Mouse (Mus musculus): Measurements from ENCODE around the gene Gm3404.
"Not testable (repeated sequence)": the region's sequence is repeated elsewhere in the genome, so short reads cannot be mapped to it uniquely, and the experiment has no call there.

Gene Gm3404

DNA sequence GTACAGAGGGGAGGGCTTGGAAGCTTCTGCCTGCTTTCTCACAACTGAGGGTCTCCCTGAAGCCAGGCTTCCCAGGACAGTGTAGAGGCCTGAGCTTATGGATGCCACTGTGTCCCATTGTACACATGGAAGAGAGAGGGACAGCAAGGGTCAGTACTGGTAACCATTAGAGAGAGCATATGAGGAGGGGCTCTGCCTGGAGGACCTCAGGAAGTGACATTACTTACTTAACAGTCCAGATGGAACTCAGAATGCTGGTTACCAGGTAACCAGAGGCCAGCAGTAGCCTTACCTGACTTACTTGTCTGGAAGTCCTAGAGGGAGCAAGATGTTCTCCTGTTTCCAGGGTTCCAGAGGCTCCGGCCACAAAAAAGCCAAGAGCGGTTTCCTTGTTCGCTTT is at the start of gene Gm3404:
Gene Gm3404, plus strand, starts transcription at position 301 of the 400 bp plus-strand sequence.
- DNase-seq (ENCODE audit: low read depth, low spot score): not testable (repeated sequence)

DNA sequence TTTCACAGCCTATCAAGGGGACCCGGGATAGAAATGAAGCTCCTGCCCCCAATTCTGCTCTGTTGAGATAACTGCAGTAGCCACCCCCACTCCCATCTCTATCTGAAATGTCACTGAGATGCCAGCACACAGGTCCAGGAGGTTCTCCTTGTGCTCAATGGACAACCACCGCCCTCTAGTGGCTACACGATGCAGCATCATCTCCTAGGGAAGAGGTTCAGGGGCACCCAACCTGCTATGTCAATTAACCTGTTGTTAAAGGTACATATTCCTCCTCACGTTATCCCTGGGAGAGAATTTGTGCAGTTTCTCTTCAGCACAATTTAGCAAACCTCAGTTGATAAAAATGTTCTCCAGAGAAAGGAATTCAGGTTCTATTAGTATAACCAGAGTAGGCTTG is 46.0 kb upstream of the Gm3404 start:
- not testable (repeated sequence) for DNase-seq (ENCODE audit: low read depth, low spot score)

DNA sequence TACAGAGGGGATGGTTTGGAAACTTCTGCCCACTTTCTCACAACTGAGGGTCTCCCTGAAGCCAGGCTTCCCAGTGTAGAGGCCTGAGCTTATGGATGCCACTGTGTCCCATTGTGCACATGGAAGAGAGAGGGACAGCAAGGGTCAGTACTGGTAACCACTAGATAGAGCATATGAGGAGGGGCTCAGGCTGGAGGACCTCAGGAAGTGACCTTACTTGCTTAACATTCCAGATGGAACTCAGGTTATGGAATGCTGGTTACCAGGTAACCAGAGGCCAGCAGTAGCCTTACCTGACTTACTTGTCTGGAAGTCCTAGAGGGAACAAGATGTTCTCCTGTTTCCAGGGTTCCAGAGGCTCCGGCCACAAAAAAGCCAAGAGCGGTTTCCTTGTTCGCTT is 43.9 kb upstream of the Gm3404 start, which contains the start of gene Gm6408:
Gene Gm6408, plus strand, starts transcription at position 301 of the 400 bp plus-strand sequence.
- not testable (repeated sequence) for DNase-seq (ENCODE audit: low read depth, low spot score)

DNA sequence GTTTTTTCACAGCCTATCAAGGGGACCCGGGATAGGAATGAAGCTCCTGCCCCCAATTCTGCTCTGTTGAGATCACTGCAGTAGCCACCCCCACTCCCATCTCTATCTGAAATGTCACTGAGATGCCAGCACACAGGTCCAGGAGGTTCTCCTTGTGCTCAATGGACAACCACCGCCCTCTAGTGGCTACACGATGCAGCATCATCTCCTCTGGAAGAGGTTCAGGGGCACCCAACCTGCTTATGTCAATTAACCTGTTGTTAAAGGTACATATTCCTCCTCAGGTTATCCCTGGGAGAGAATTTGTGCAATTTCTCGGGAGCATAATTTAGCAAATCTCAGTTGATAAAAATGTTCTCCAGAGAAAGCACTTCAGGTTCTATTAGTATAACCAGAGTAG is 36.6 kb upstream of the Gm3404 start:
- not testable (repeated sequence) for DNase-seq (ENCODE audit: low read depth, low spot score)

DNA sequence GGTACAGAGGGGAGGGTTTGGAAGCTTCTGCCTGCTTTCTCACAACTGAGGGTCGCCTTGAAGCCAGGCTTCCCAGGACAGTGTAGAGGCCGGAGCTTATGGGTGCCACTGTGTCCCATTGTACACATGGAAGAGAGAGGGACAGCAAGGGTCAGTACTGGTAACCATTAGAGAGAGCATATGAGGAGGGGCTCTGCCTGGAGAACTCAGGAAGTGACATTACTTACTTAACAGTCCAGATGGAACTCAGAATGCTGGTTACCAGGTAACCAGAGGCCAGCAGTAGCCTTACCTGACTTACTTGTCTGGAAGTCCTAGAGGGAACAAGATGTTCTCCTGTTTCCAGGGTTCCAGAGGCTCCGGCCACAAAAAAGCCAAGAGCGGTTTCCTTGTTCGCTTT is 34.5 kb upstream of the Gm3404 start, which contains the start of gene Gm6370:
Gene Gm6370, plus strand, starts transcription at position 301 of the 400 bp plus-strand sequence.
- not testable (repeated sequence) for DNase-seq (ENCODE audit: low read depth, low spot score)

DNA sequence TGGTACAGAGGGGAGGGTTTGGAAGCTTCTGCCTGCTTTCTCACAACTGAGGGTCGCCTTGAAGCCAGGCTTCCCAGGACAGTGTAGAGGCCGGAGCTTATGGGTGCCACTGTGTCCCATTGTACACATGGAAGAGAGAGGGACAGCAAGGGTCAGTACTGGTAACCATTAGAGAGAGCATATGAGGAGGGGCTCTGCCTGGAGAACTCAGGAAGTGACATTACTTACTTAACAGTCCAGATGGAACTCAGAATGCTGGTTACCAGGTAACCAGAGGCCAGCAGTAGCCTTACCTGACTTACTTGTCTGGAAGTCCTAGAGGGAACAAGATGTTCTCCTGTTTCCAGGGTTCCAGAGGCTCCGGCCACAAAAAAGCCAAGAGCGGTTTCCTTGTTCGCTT is 23.5 kb upstream of the Gm3404 start, which contains the start of gene 4930449I24Rik:
Gene 4930449I24Rik, plus strand, starts transcription at position 301 of the 400 bp plus-strand sequence.
- not testable (repeated sequence) for DNase-seq (ENCODE audit: low read depth, low spot score)

DNA sequence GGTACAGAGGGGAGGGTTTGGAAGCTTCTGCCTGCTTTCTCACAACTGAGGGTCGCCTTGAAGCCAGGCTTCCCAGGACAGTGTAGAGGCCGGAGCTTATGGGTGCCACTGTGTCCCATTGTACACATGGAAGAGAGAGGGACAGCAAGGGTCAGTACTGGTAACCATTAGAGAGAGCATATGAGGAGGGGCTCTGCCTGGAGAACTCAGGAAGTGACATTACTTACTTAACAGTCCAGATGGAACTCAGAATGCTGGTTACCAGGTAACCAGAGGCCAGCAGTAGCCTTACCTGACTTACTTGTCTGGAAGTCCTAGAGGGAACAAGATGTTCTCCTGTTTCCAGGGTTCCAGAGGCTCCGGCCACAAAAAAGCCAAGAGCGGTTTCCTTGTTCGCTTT is 11.8 kb upstream of the Gm3404 start, which contains the start of gene Gm3402:
Gene Gm3402, plus strand, starts transcription at position 301 of the 400 bp plus-strand sequence.
- not testable (repeated sequence) for DNase-seq (ENCODE audit: low read depth, low spot score)

DNA sequence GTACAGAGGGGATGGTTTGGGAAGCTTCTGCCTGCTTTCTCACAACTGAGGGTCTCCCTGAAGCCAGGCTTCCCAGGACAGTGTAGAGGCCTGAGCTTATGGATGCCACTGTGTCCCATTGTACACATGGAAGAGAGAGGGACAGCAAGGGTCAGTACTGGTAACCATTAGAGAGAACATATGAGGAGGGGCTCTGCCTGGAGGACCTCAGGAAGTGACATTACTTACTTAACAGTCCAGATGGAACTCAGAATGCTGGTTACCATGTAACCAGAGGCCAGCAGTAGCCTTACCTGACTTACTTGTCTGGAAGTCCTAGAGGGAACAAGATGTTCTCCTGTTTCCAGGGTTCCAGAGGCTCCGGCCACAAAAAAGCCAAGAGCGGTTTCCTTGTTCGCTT is 11.7 kb downstream of the Gm3404 start, which contains the start of gene Gm3409:
Gene Gm3409, plus strand, starts transcription at position 301 of the 400 bp plus-strand sequence.
- not testable (repeated sequence) for DNase-seq (ENCODE audit: low read depth, low spot score)

DNA sequence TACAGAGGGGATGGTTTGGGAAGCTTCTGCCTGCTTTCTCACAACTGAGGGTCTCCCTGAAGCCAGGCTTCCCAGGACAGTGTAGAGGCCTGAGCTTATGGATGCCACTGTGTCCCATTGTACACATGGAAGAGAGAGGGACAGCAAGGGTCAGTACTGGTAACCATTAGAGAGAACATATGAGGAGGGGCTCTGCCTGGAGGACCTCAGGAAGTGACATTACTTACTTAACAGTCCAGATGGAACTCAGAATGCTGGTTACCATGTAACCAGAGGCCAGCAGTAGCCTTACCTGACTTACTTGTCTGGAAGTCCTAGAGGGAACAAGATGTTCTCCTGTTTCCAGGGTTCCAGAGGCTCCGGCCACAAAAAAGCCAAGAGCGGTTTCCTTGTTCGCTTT is 30.2 kb downstream of the Gm3404 start, which contains the start of gene Gm3415:
Gene Gm3415, plus strand, starts transcription at position 301 of the 400 bp plus-strand sequence.
- not testable (repeated sequence) for DNase-seq (ENCODE audit: low read depth, low spot score)

DNA sequence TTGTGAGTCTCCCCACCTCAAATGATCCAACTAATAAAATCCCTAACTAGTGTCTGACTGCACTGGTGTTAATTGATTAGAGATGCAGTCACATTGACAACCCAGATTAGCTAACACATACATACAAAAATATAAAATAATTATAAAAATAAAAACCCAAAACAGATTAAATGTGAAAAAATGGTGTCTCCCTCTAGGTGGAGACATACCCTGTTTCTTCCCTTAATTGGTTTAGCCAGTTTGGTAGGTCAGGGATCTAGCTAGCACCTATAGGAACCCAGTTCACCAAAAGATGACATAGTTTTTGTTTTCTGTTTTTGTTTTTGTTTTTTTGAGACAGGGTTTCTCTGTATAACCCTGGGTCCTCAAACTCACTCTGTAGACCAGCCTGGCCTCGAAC is 38.7 kb downstream of the Gm3404 start:
- DNase-seq (ENCODE audit: low read depth, low spot score): no peak

DNA sequence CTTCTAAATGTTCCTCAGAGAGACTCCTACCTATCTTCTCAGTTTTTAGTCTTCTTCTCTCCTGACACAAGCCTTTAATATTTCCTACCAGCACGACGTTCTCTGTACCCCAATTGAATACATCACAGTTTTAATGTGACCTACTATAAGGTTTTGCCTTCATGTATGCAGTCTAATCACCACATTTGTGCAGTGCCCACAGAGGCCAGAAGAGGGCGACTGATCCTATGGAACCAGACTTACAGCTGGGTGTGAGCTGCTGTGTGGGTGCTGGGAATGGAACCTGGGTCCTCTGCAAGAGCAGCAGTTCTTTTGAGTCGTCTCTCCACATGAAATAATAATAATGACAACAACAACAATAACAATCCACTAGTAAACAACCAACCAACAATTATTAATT is 41.5 kb downstream of the Gm3404 start:
- no peak for DNase-seq (ENCODE audit: low read depth, low spot score)

DNA sequence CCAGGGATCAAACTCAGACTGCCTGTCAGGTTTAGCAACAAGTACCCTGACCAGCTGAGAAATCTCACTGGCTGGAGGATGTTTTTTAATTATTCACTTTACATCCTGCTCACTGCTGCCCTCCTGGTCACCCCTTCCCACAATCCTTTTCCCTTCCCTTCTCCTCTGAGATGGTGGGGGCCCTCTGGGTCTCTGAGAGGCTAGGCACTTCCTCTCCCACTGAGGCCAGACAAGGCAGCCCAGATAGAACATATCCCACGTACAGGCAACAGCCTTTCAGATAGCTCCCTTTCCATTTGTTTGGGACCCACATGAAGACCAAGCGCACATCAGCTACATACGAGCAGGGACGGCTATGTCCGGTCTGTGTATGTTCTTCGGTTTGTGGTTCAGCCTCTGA is 44.6 kb downstream of the Gm3404 start:
- DNase-seq (ENCODE audit: low read depth, low spot score): not testable (repeated sequence)

DNA sequence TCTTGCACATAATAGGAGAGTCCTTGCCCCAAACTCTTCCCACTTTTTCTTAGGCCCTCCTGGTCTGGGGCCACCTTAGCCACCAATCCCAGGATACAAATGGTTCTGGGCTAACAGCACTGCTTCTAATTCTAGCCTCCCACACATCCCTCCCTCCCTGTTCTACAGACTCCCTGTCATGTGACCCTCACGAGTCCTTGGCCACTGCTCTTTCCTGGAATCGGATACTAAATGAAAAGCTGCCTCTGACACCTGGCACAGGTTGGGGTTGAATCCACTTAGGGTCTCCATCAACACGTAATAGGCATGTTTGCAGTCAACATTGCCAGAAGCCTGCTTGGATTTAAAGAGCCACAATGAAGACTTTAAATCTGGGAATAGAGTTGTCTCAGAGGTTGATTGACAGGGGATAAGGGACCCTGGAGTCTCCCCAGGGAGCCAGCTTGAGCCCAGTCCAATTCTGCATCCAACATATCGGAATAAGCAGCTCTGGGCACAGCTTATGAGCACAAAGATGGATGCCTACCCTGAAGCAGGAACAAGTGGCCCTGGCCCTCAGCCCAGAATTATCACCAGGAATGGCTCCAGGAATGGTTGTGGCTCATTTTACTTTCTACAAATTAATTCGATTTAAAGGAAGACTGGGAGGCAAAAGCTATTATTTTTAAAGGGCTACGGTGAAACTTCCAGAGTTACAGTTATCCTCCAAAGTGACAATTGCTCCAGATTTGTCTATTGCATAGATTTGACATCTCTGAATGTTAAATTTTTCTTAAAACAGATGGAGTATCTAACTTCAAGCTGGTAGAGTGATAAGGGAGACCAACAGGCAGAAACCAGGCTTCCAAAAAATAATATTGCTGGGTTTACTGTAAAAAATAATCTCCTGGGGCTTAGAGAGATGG is 46.5 kb downstream of the Gm3404 start:
- DNase-seq (ENCODE audit: low read depth, low spot score): not testable (repeated sequence)

DNA sequence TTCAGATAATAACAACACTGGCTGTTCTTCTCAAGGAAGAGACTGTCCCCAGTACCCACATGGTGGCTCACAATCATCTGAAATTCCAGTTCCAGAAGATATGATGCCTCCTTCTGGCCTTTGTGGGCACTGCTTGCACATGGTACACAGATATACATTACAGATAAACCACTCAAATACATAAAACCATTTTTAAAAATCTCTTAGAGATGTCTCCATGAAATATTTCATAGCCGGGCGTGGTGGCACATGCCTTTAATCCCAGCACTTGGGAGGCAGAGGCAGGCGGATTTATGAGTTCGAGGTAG is 47.1 kb downstream of the Gm3404 start:
- not testable (repeated sequence) for DNase-seq (ENCODE audit: low read depth, low spot score)

DNA sequence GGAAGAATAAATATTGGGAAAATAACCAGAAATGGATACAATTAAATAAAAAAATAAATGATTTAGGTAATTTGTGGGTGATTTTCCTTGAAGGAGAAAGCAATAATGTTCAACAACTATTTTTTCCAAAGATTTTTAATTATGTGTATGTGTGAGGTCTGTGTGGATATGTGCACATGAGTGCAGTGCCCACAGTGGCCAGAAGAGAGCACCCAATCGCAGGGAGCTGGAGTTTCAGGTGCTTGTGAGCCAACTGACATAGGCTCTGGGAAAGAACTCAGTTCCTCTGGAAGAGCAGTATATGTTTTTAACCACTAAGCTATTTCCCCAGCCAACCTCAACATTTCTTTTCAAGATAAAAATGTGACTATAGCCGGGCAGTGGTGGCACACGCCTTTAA is 51.1 kb downstream of the Gm3404 start:
- DNase-seq (ENCODE audit: low read depth, low spot score): no peak

Data from skeletal muscle tissue, adult 2 months (tissue).